Mouse (Mus musculus) intestine, embryonic 15.5 days (tissue): ENCODE measurements at regions not wholly inside any gene's neighbourhood (a gene's known extent, or its start where the extent isn't known, plus 50 kb on each side); places are given as distances from the start of the nearest gene placed in this dataset.

ENCODE experiments used
- ATAC-seq: fragments of 200-750 bp; cut with Nextera tagmentation; 2 replicates; pipeline ENCODE4 v1.8.0; 2017; ENCODE audit warnings: moderate TSS enrichment, moderate library complexity
- H3K27ac ChIP-seq: fragments of 300-500 bp; sonication (generic); 2 replicates; pipeline ENCODE4 v1.5.1; 2015; ENCODE audit warnings: mild to moderate bottlenecking, inconsistent platforms
- H3K27me3 ChIP-seq: fragments of 300-500 bp; sonication (generic); replicated peaks from 2 replicates; pipeline ENCODE4 v1.6.1; 2015; ENCODE audit warnings: inconsistent platforms
- H3K36me3 ChIP-seq: fragments of 300-500 bp; sonication (generic); 2 replicates; pipeline ENCODE4 v1.6.1; 2015; ENCODE audit warnings: inconsistent platforms
- H3K4me1 ChIP-seq: fragments of 300-500 bp; sonication (generic); replicated peaks from 2 replicates; pipeline ENCODE4 v1.6.1; 2015; ENCODE audit warnings: inconsistent platforms
- H3K4me2 ChIP-seq: fragments of 300-500 bp; sonication (generic); replicated peaks from 2 replicates; pipeline ENCODE4 v1.6.1; 2015; ENCODE audit warnings: mild to moderate bottlenecking, inconsistent platforms
- H3K4me3 ChIP-seq: fragments of 300-500 bp; sonication (generic); replicated peaks from 2 replicates; pipeline ENCODE4 v1.5.1; 2015; ENCODE audit warnings: inconsistent platforms
- H3K9ac ChIP-seq: fragments of 300-500 bp; sonication (generic); 2 replicates; pipeline ENCODE4 v1.6.1; 2015; ENCODE audit warnings: inconsistent platforms
- H3K9me3 ChIP-seq: fragments of 300-500 bp; sonication (generic); 2 replicates; pipeline ENCODE4 v1.6.1; 2016; ENCODE audit warnings: inconsistent platforms
- WGBS: fragments of 180-500 bp; shearing (Covaris S2); methylation state at CpG from one replicate; pipeline ENCODE4 v1.1.7; 2015; 5-methylcytosine and 5-hydroxymethylcytosine counted together

DNA sequence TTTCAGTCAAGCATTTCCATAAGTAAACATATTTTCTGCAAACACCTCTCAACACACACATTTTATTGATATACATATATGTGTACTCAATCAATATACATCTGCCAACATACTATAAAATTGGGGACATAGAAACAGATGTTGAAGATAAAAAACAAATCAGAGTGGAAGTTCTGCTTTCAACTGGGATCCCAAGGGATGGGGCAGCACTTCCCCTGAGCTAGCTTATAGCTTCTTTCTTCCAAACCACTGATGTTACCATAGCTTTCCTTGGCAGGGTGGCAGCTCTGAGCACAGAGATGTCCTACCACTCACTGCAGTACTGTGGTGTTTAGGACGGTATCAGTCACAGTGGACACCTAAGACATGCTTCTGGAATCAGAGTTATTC, 75.4 kb upstream of the Lnx1 start:
- Histone ChIP-seq H3K9ac (no peak overlapping the region), H3K4me1 (no peaks in the 10 kb centered on the region), H3K36me3 (no peaks in the 10 kb centered on the region), H3K27ac (no peak overlapping the region), H3K4me2 (no peak overlapping the region), H3K9me3 (no peaks in the 10 kb centered on the region), H3K27me3 (no peaks in the 10 kb centered on the region), H3K4me3 (no peak overlapping the region)
- ATAC-seq = no peak
- 92% methylated on average over 1 of the region's 1 CpGs for WGBS

DNA sequence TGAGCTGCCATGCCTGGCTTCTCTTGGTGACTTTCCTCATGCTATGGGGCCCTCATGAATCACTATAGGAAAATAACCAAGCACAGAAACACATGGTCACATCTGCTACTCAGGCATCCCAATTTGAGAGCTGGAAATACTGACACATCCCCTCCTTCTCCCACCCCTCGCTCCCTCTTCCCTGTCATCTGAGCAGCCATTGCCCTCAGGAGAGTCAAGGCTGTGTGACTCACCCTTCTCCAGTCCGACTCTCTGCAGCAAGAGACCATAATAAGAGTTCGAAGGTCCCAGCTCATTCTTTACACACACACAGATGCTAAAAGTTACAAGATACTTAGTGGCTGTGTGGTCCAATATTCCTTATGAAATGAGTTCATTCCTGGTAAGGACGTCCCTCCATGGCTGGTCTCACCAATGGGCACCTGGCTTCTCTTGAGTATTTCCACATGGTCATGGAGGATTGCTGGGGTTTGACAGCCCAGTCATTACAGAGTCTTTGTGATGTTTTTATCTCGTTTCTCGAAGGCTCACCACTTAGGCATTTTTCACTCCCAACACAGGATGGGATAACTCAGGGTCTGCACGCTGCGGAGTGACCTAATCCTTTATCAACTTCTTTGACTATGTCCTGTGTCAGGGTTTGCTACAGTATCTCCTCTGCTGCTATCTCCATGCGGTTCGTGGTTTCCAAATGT, 74.8 kb upstream of the Lnx1 start:
- Histone ChIP-seq H3K27ac (no peak overlapping the region), H3K4me1 (no peaks in the 10 kb centered on the region), H3K4me3 (no peak overlapping the region), H3K4me2 (no peak overlapping the region), H3K9ac (no peak overlapping the region), H3K36me3 (no peaks in the 10 kb centered on the region), H3K9me3 (no peaks in the 10 kb centered on the region), H3K27me3 (no peaks in the 10 kb centered on the region)
- 62% methylated on average over 10 of the region's 10 CpGs for WGBS
- ATAC-seq = no peak

- Histone ChIP-seq H3K36me3 (no peaks in the 10 kb centered on the region), H3K9me3 (no peaks in the 10 kb centered on the region), H3K9ac (no peak overlapping the region), H3K27ac (no peak overlapping the region), H3K27me3 (no peaks in the 10 kb centered on the region), H3K4me2 (no peak overlapping the region), H3K4me3 (no peak overlapping the region), H3K4me1 (no peaks in the 10 kb centered on the region)
- ATAC-seq = no peak
- 76% methylated on average over 3 of the region's 3 CpGs for WGBS
These were observed 73.4 kb upstream of the Lnx1 start for GRCm38 (mm10) chr5:74776081-74776480.

GRCm38 (mm10) chr5:74775596-74775995, 72.9 kb upstream of the Lnx1 start:
- WGBS = 69% methylated on average over 3 of the region's 3 CpGs
- no peaks in the 10 kb centered on the region for H3K4me1 ChIP-seq
- H3K4me3 ChIP-seq = no peak overlapping the region
- H3K27me3 ChIP-seq = no peaks in the 10 kb centered on the region
- no peak for ATAC-seq
- H3K27ac ChIP-seq = no peak overlapping the region
- H3K4me2 ChIP-seq = no peak overlapping the region
- H3K9ac ChIP-seq = no peak overlapping the region
- H3K36me3 ChIP-seq = no peaks in the 10 kb centered on the region
- H3K9me3 ChIP-seq = no peaks in the 10 kb centered on the region

- Histone ChIP-seq H3K27ac (no peak overlapping the region), H3K4me2 (no peak overlapping the region), H3K27me3 (no peaks in the 10 kb centered on the region), H3K9me3 (no peaks in the 10 kb centered on the region), H3K9ac (no peak overlapping the region), H3K36me3 (no peaks in the 10 kb centered on the region), H3K4me1 (0 out of 2 replicates have a peak, but pooled peaks cover 3% of the 10 kb centered on the region), H3K4me3 (no peak overlapping the region)
- WGBS = 65% methylated on average over 14 of the region's 14 CpGs
- no peak for ATAC-seq
These were observed 71.1 kb upstream of the Lnx1 start for GRCm38 (mm10) chr5:74773558-74774429.

- Histone ChIP-seq H3K4me2 (no peak overlapping the region), H3K36me3 (no peaks in the 10 kb centered on the region), H3K9me3 (no peaks in the 10 kb centered on the region), H3K4me1 (0 out of 2 replicates have a peak, but pooled peaks cover 5% of the 10 kb centered on the region), H3K27me3 (no peaks in the 10 kb centered on the region), H3K4me3 (no peak overlapping the region), H3K27ac (no peak overlapping the region), H3K9ac (no peak overlapping the region)
- 88% methylated on average over 7 of the region's 7 CpGs for WGBS
- ATAC-seq = no peak
These were observed 68.4 kb upstream of the Lnx1 start for GRCm38 (mm10) chr5:74771121-74771520.

DNA sequence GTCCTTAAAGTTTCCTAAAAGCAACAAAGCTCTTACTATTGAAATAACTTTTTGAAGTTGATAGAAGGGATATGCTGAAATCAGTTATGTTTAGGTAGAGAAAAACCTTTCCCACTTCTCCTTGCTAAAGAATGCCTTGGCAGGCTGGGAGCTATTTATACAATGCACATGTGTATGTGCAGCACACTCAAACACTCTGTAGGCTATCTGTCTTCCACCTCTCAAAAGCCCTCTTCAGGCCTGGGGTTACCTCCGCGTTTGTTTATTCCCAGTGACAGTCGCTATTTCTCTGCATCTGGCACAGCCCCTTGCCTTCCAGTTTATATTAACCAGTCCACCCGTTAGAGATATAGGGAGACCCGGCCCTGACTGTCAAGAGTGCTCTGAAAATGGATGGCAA, 66.3 kb upstream of the Lnx1 start:
- ATAC-seq = peak; percentile 75
- H3K27me3 ChIP-seq = no peaks in the 10 kb centered on the region
- H3K4me3 ChIP-seq = no peak overlapping the region
- no peak overlapping the region for H3K9ac ChIP-seq
- WGBS = 26% methylated on average over 5 of the region's 5 CpGs
- no peaks in the 10 kb centered on the region for H3K9me3 ChIP-seq
- H3K36me3 ChIP-seq = no peaks in the 10 kb centered on the region
- no peak overlapping the region for H3K4me2 ChIP-seq
- no peak overlapping the region for H3K27ac ChIP-seq
- 0 out of 2 replicates have a peak, but pooled peaks cover 5% of the 10 kb centered on the region for H3K4me1 ChIP-seq

GRCm38 (mm10) chr5:74767993-74768392, 65.3 kb upstream of the Lnx1 start:
- peak overlapping the region; percentile 13; the same call in 1 of the 2 replicates for H3K27ac ChIP-seq

DNA sequence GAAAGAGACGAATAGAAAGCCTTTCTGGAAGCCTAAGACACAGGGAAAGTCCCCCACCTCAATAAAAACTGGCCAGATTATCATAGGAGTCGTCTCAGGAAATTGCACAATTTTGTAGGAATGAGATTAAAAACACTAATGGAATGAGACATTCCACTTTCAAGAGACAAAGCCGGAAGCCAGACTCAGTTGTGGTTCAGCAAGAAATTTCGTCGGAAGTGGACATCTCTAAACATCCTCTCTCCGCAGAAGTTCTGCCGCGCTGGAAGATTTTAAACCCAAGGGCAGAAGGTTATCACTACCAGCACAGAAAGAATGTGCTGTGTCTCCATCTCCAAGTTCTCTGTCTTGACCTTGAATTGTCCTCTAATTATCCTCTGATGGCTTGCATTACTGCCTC, 63.5 kb upstream of the Lnx1 start:
- no peak for ATAC-seq
- no peak overlapping the region for H3K4me2 ChIP-seq
- H3K36me3 ChIP-seq = no peaks in the 10 kb centered on the region
- no peak overlapping the region for H3K4me3 ChIP-seq
- H3K9ac ChIP-seq = no peak overlapping the region
- H3K27me3 ChIP-seq = no peaks in the 10 kb centered on the region
- H3K4me1 ChIP-seq = 0 out of 2 replicates have a peak, but pooled peaks cover 5% of the 10 kb centered on the region
- no peak overlapping the region for H3K27ac ChIP-seq
- WGBS = 53% methylated on average over 8 of the region's 8 CpGs
- no peaks in the 10 kb centered on the region for H3K9me3 ChIP-seq

More at GRCm38 (mm10) chr5:74767993-74768392, 65.3 kb upstream of the Lnx1 start:
- Histone ChIP-seq H3K4me3 (no peak overlapping the region), H3K9ac (no peak overlapping the region), H3K4me2 (no peak overlapping the region), H3K4me1 (0 out of 2 replicates have a peak, but pooled peaks cover 5% of the 10 kb centered on the region), H3K27me3 (no peaks in the 10 kb centered on the region), H3K9me3 (no peaks in the 10 kb centered on the region), H3K36me3 (no peaks in the 10 kb centered on the region)
- no peak for ATAC-seq
- WGBS = 67% methylated on average over 8 of the region's 8 CpGs

DNA sequence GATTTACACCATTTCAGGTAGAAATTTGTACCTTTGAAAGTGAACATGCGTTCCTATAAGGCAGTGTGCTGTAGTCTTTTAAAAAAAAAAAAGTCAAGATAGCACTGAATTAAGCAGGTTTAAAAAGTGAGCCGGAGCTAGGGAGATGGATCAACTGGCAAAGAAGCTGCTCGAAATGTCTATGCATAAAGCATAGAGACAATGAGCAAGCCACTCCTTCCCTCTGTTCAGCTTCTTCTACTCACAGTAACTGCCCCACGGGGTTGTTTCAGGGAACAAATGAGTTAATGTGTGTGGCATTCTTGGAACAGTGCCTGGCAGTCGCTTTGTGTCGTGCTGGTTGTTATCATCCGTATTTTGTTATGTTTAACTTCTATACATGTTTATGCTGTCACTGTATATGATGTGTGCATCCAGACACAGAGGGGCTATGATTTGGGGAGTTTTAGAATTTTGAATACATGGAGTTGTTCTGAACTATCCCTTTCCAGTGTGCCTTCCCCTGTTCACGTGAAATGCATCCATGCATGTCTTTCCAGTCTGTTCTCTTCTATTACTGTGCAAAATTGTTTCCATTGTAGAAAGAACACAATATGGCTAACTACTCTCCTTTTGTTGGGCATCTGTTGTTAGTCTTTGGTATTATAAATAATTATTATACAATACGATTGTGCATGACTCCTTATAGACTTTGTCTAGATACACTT, 62.5 kb upstream of the Lnx1 start:
- 48% methylated on average over 9 of the region's 9 CpGs for WGBS
- Histone ChIP-seq H3K27ac (no peak overlapping the region), H3K27me3 (no peaks in the 10 kb centered on the region)

GRCm38 (mm10) chr5:74757557-74757956, 54.8 kb upstream of the Lnx1 start:
- Histone ChIP-seq H3K27me3 (no peaks in the 10 kb centered on the region), H3K27ac (no peak overlapping the region), H3K9me3 (no peaks in the 10 kb centered on the region), H3K36me3 (no peaks in the 10 kb centered on the region), H3K4me1 (no peaks in the 10 kb centered on the region), H3K4me3 (no peak overlapping the region), H3K9ac (no peak overlapping the region), H3K4me2 (no peak overlapping the region)
- no peak for ATAC-seq
- 94% methylated on average over 5 of the region's 5 CpGs for WGBS

More for the DNA sequence above, 62.5 kb upstream of the Lnx1 start:
- Histone ChIP-seq H3K4me3 (no peak overlapping the region), H3K36me3 (no peaks in the 10 kb centered on the region), H3K9me3 (no peaks in the 10 kb centered on the region), H3K4me1 (0 out of 2 replicates have a peak, but pooled peaks cover 5% of the 10 kb centered on the region), H3K9ac (no peak overlapping the region), H3K4me2 (no peak overlapping the region)
- ATAC-seq = no peak

DNA sequence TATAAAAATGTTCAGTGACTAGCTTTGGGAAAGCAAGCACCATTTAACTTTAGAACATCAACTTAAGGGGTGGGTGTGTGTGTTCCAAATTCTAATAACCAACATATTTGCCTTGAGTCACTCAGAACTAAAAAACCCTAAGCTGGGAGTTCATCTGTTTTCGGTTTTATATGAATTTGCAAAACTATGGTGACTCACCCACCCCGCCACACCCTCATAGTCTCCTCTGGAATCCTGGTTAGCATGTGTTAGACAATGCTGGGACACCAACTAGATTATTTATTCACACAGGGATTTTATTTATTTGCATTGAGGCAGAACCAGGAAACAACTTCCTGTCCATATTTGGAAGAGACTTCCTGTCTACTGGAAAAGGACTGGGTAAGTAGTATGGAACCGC, 50.2 kb upstream of the Lnx1 start:
- Histone ChIP-seq H3K4me1 (no peaks in the 10 kb centered on the region), H3K9ac (no peak overlapping the region), H3K27me3 (no peaks in the 10 kb centered on the region), H3K4me3 (no peak overlapping the region), H3K27ac (no peak overlapping the region), H3K36me3 (no peaks in the 10 kb centered on the region), H3K4me2 (no peak overlapping the region), H3K9me3 (no peaks in the 10 kb centered on the region)
- 91% methylated on average over 3 of the region's 3 CpGs for WGBS
- no peak for ATAC-seq
